ENCODE assay signal across 16 mouse cellular contexts in the genomic region with DNA sequence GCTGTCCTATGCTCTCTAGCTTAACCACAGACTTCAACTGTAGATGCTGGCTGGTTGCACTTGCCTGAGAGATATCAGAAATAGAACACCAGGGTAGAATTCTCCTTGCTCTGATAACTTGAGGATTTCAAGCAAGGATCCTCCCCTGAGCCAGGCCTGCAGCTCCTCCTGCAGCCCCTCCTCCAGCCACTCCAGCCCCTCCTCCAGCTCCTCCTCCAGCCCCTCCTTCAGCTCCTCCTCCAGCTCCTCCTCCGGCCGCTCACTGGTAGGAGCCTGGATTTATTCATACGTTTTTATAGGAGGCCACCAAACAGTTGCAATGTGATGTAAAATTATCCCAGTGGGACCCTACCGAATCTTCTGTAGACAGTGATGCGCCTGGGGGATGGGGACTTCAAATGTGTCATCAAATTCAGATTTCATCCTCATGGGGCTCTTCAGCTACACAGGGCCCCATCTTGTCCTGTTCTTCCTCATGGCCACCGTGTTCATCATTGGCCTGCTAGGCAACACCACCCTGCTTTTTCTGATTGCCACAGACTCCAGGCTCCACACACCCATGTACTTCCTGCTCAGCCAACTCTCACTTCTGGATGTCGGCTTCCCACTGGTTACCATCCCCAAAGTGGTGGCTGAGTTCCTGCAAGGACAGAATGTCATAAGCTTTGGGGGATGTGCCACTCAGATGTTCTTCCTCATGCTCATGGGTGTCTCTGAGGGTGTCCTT. TPM values are rescaled to one million over a fixed set of nuclear protein-coding genes. Genes with fewer than 3 reads are reported as not detected.
DNase-seq lines count a peak whose midpoint lies in the region; ATAC-seq and TF ChIP-seq lines count a peak whose summit lies in the region.
"Not testable (repeated sequence)": the region's sequence is repeated elsewhere in the genome, so short reads cannot be mapped to it uniquely, and the experiment has no call there.
"Had no signal": no experiment of that assay in that cellular context is flagged by ENCODE, and none has a peak within 500 bp of the region (broad histone marks: within the 10 kb centered on the region; RNA-seq: fewer than 3 reads in every experiment).

No protein-coding gene starts in this region.

- TF ChIP-seq CTCF in thymus, adult 2 months (IDR thresholded peaks at IDR 0.05; ENCODE audit: borderline replicate concordance, control insufficient read depth, extremely low read depth, insufficient read depth, low read length, poor library complexity) = not testable (repeated sequence)

- TF ChIP-seq POLR2A in thymus, adult 2 months (IDR thresholded peaks at IDR 0.05; ENCODE audit: control insufficient read depth, extremely low read depth, insufficient read depth, low read length, poor library complexity) = not testable (repeated sequence)

- WGBS in neural tube, embryonic 15.5 days = 65% methylated on average over 6 of the region's 7 CpGs
- 81% methylated on average over 6 of the region's 7 CpGs for WGBS in thymus, adult 2 months

- H3K4me2 ChIP-seq in neural tube, embryonic 15.5 days = not testable (repeated sequence)

- intact Hi-C loops in heart, postnatal 14 days (cut with DNase I) = loop anchor here (1.0 kb wide), 1 partner anchor 97 kb away; no protein-coding TSS in a partner anchor

- H3K36me3 ChIP-seq in neural tube, embryonic 15.5 days; thymus, adult 2 months (ENCODE audit: control insufficient read depth, insufficient read depth, low read length): not testable (repeated sequence)

- H3K27ac ChIP-seq in neural tube, embryonic 15.5 days (replicated peaks); thymus, adult 2 months (ENCODE audit: control insufficient read depth, insufficient read depth, low read length): not testable (repeated sequence)

- not testable (repeated sequence) for H3K4me1 ChIP-seq in neural tube, embryonic 15.5 days; thymus, adult 2 months (replicated peaks; ENCODE audit: control insufficient read depth, insufficient read depth, low read length)

- not testable (repeated sequence) for H3K4me3 ChIP-seq in neural tube, embryonic 15.5 days (replicated peaks); thymus, adult 2 months (ENCODE audit: control insufficient read depth, insufficient read depth, low read length)

- DNase-seq in A20 (ENCODE audit: low read depth, low spot score) = peak; percentile 65
- peak; percentile 67 for DNase-seq in adrenal gland, postnatal 10 days
- DNase-seq in heart, postnatal 14 days = peak; percentile 21 to 50
- DNase-seq in kidney, postnatal 14 days = peak; percentile 39
- peak; percentile 59 for DNase-seq in lung, adult 18-20 months
- DNase-seq in thymus, adult 2 months = peak; percentile 28

- H3K27me3 ChIP-seq in neural tube, embryonic 15.5 days (replicated peaks); thymus, adult 2 months (ENCODE audit: control insufficient read depth, insufficient read depth, low read length): not testable (repeated sequence)

- 0 out of 2 replicates have a peak, but pooled peaks have one; percentile 39 for ATAC-seq in erythroid progenitor cell, adult 5-6 weeks (replicated peaks; ENCODE audit: low FRiP score, poor library complexity, severe bottlenecking)
- ATAC-seq in neural tube, embryonic 15.5 days (ENCODE audit: low FRiP score) = peak; percentile 53; the same call in 1 of the 2 replicates

- H3K9me3 ChIP-seq in neural tube, embryonic 15.5 days (replicated peaks) = not testable (repeated sequence)

- not testable (repeated sequence) for H3K9ac ChIP-seq in neural tube, embryonic 15.5 days (replicated peaks)

RNA-seq across cellular contexts. Expression of gene Olfr374, which starts 7.3 kb away (rescaled TPM):
- total RNA-seq in adrenal gland, postnatal 10 days (2021) = not detected
- not detected in 2 replicates for total RNA-seq in erythroid progenitor cell, adult 5-6 weeks (2015; ENCODE audit: low replicate concordance)
- not detected in 2 replicates for total RNA-seq in erythroid progenitor cell, adult 5-6 weeks (2017; ENCODE audit: low replicate concordance)
- not detected for total RNA-seq in heart, postnatal 14 days (2021)
- 0.03 TPM in 2 replicates for polyA plus RNA-seq in neural tube, embryonic 15.5 days (2015; fragmentation: Nextera tagmentation; extraction: Ambion mirVana)
- 0.17 and 0.27 TPM in 2 replicates for polyA plus RNA-seq in thymus, adult 2 months (2012; rRNA removed)
- total RNA-seq: heart, postnatal 25 days had no signal
- polyA plus RNA-seq: large intestine, adult 2 months; limb, embryonic 11.5 days; neural tube, embryonic 12.5 days; small intestine, adult 2 months had no signal

RNA-seq across cellular contexts. Expression of gene Olfr373, which starts 16.6 kb away (rescaled TPM):
- total RNA-seq in adrenal gland, postnatal 10 days (2021) = not detected
- not detected in 2 replicates for total RNA-seq in erythroid progenitor cell, adult 5-6 weeks (2015; ENCODE audit: low replicate concordance)
- total RNA-seq in erythroid progenitor cell, adult 5-6 weeks (2017; ENCODE audit: low replicate concordance) = not detected in 2 replicates
- total RNA-seq in heart, postnatal 14 days (2021) = not detected
- 0.04 TPM in 1 of 2 replicates, not detected in the other for polyA plus RNA-seq in neural tube, embryonic 15.5 days (2015; fragmentation: Nextera tagmentation; extraction: Ambion mirVana)
- polyA plus RNA-seq in thymus, adult 2 months (2012; rRNA removed) = 0.32 TPM in 1 of 2 replicates, not detected in the other
- total RNA-seq: heart, postnatal 25 days had no signal
- polyA plus RNA-seq: C2C12; frontal cortex, adult 2 months; large intestine, adult 2 months; limb, embryonic 11.5 days; neural tube, embryonic 12.5 days; small intestine, adult 2 months had no signal

RNA-seq across cellular contexts. Expression of gene Tpm4, which starts 35.2 kb away (rescaled TPM):
- 100 to 1,000 TPM; 201 to 246 TPM for total RNA-seq in adrenal gland, postnatal 10 days (2021)
- total RNA-seq in erythroid progenitor cell, adult 5-6 weeks (2015; ENCODE audit: low replicate concordance) = 19.3 and 26.3 TPM in 2 replicates
- total RNA-seq in erythroid progenitor cell, adult 5-6 weeks (2017; ENCODE audit: low replicate concordance) = 20.3 and 23.4 TPM in 2 replicates
- total RNA-seq in heart, postnatal 14 days (2021) = 100 to 1,000 TPM; 119 to 155 TPM
- 156 and 231 TPM in 2 replicates for polyA plus RNA-seq in neural tube, embryonic 15.5 days (2015; fragmentation: Nextera tagmentation; extraction: Ambion mirVana)
- 47.7 and 55.6 TPM in 2 replicates for polyA plus RNA-seq in thymus, adult 2 months (2012; rRNA removed)

RNA-seq across cellular contexts. Expression of gene Olfr372, which starts 58.5 kb away (rescaled TPM):
- not detected for total RNA-seq in adrenal gland, postnatal 10 days (2021)
- total RNA-seq in erythroid progenitor cell, adult 5-6 weeks (2015; ENCODE audit: low replicate concordance) = not detected in 2 replicates
- not detected in 2 replicates for total RNA-seq in erythroid progenitor cell, adult 5-6 weeks (2017; ENCODE audit: low replicate concordance)
- not detected for total RNA-seq in heart, postnatal 14 days (2021)
- not detected in 2 replicates for polyA plus RNA-seq in neural tube, embryonic 15.5 days (2015; fragmentation: Nextera tagmentation; extraction: Ambion mirVana)
- polyA plus RNA-seq in thymus, adult 2 months (2012; rRNA removed) = 0.13 TPM in 1 of 2 replicates, not detected in the other
- total RNA-seq: heart, postnatal 25 days had no signal
- polyA plus RNA-seq: activated CD4-positive, CD25-positive, alpha-beta regulatory T cell, adult 4 months; C2C12; frontal cortex, adult 2 months; large intestine, adult 2 months; limb, embryonic 11.5 days; neural tube, embryonic 12.5 days; small intestine, adult 2 months had no signal

Comparison
In these comparisons a context has a peak if more than half of its experiments do, and no peak if none do; other contexts are left out.
1. RNA of gene Tpm4, which starts 35.2 kb away (total RNA-seq): 201 to 246 TPM in adrenal gland, postnatal 10 days and 119 to 155 TPM in heart, postnatal 14 days; 19.3 to 26.3 TPM in erythroid progenitor cell, adult 5-6 weeks; every median in the first group is over 4 times any median in the second.
2. Peak in every context shown above with its lines, with median percentiles within 50 percentile points of each other: DNase-seq.